Mouse (Mus musculus) liver, embryonic 13.5 days (tissue): Measurements from ENCODE around the gene Pgc. TPM values are rescaled to one million over a fixed set of nuclear protein-coding genes. Genes with fewer than 3 reads are reported as not detected.

Experiments used
- ATAC-seq: fragments of 200-750 bp; cut with Nextera tagmentation; 2 replicates; pipeline ENCODE4 v1.8.0; 2017; ENCODE audit warnings: low read depth, mild to moderate bottlenecking, moderate number of reproducible peaks, moderate library complexity
- DNase-seq: peaks from one replicate; pipeline ENCODE4 v3.0.0; 2022
- H3K27ac ChIP-seq: fragments of 300-500 bp; sonication (generic); 2 replicates; pipeline ENCODE4 v1.5.1; 2015; ENCODE audit warnings: moderate library complexity, mild to moderate bottlenecking, inconsistent platforms
- H3K27me3 ChIP-seq: fragments of 300-500 bp; sonication (generic); 2 replicates; pipeline ENCODE4 v1.6.1; 2015; ENCODE audit warnings: mild to moderate bottlenecking, inconsistent platforms
- H3K36me3 ChIP-seq: fragments of 300-500 bp; sonication (generic); 2 replicates; pipeline ENCODE4 v1.6.1; 2015; ENCODE audit warnings: mild to moderate bottlenecking, inconsistent platforms
- H3K4me1 ChIP-seq: fragments of 300-500 bp; sonication (generic); replicated peaks from 2 replicates; pipeline ENCODE4 v1.6.1; 2015; ENCODE audit warnings: inconsistent platforms
- H3K4me2 ChIP-seq: fragments of 300-500 bp; sonication (generic); 2 replicates; pipeline ENCODE4 v1.6.1; 2015; ENCODE audit warnings: inconsistent platforms, mild to moderate bottlenecking, moderate library complexity
- H3K4me3 ChIP-seq: fragments of 300-500 bp; sonication (generic); replicated peaks from 2 replicates; pipeline ENCODE4 v1.5.1; 2015; ENCODE audit warnings: mild to moderate bottlenecking, inconsistent platforms
- H3K9ac ChIP-seq: fragments of 300-500 bp; sonication (generic); 2 replicates; pipeline ENCODE4 v1.6.1; 2015; ENCODE audit warnings: mild to moderate bottlenecking, inconsistent platforms
- H3K9me3 ChIP-seq: fragments of 300-500 bp; sonication (generic); replicated peaks from 2 replicates; pipeline ENCODE4 v1.6.1; 2016; ENCODE audit warnings: inconsistent platforms
- WGBS: fragments of 180-500 bp; shearing (Covaris S2); methylation state at CpG from one replicate; pipeline ENCODE4 v1.1.7; 2015; ENCODE audit not compliant: insufficient replicate concordance; 5-methylcytosine and 5-hydroxymethylcytosine counted together
- polyA plus RNA-seq: library from polyadenylated mRNA; unstranded; fragments of >200 nt; fragmentation: Nextera tagmentation; extraction: Ambion mirVana; gene quantifications from 2 replicates; pipeline ENCODE4 v1.2.1, GENCODE M21; 2015

Pgc gene
- polyA plus RNA-seq, 1 experiment from 2014 or later, result not detected

DNA sequence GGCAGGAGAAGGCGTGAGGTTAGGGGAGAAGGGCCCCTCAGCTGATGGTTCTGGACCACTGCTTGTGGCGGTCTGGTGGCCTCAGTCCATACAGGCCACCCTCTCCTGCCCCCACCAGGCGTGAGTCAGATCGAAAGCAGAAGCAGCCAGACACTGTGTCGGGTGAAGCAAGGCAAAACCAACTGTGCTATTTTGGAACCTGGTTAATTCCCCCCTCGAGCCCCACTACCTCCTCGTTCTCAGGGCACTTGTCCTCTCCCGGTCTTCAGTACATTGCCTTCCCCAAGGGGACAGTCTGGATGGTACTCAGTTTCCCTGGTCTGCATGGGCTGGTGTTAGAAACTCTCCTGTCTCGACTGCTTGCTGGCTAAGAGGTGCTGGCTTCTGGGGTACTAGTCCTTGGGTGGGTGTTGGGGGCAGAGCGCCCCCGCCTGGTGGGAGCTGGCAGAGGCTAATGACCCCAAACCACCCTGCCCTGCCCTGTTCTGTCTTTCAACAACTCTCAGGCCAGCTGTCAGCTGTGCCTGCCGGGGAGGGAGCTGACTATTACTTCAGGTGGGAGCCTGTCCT, 42.1 kb downstream of the Pgc start:
- peak overlapping the region; percentile 11; the same call in 1 of the 2 replicates for H3K4me3 ChIP-seq
- peak; percentile 52 for ATAC-seq

GRCm38 (mm10) chr17:47769389-47770299, 43.0 kb downstream of the Pgc start:
- Histone ChIP-seq H3K36me3 (no peaks in the 10 kb centered on the region; the same call in 1 of the 2 replicates), H3K27ac (0 out of 2 replicates have a peak overlapping the region, but pooled peaks have one; percentile 29), H3K9ac (no peak overlapping the region), H3K4me1 (peaks cover 47% of the 10 kb centered on the region), H3K27me3 (no peaks in the 10 kb centered on the region), H3K9me3 (0 out of 2 replicates have a peak, but pooled peaks cover 5% of the 10 kb centered on the region), H3K4me3 (no peak overlapping the region), H3K4me2 (peak overlapping the region; percentile 44)
- no peak for ATAC-seq
- 74% methylated on average over 11 of the region's 11 CpGs for WGBS
- DNase-seq, result no peak

More for the DNA sequence above, 42.1 kb downstream of the Pgc start:
- H3K9me3 ChIP-seq, result 0 out of 2 replicates have a peak, but pooled peaks cover 5% of the 10 kb centered on the region
- H3K4me2 ChIP-seq, result peak overlapping the region; percentile 44
- H3K27me3 ChIP-seq, result no peaks in the 10 kb centered on the region
- H3K27ac ChIP-seq, result 0 out of 2 replicates have a peak overlapping the region, but pooled peaks have one; percentile 29
- H3K36me3 ChIP-seq, result no peaks in the 10 kb centered on the region; the same call in 1 of the 2 replicates
- DNase-seq, result peak; percentile 46
- peak overlapping the region; percentile 27; the same call in 1 of the 2 replicates for H3K9ac ChIP-seq
- WGBS, result 13% methylated on average over 12 of the region's 12 CpGs
- peaks cover 43% of the 10 kb centered on the region for H3K4me1 ChIP-seq

DNA sequence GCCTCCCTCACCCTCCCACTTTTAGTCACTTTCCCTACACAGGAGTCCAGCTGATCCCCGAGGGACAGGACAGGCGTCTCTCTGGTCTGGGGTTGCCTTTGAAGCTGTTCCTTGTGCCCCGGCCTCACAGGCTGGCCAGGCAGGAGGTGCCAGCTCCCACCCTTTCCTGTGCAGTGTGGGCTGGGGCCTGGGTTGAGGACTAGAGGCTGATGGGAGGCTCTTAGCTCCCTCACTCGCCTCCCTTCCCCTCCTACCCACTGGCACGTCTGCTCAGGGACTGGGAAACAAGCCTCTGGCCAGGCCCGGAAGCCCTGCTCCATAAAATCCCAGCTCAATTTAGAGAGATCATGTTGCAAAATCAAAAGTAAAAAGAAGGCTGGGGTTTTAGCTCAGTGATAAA, 47.0 kb downstream of the Pgc start:
- no peak overlapping the region for H3K4me3 ChIP-seq
- no peak overlapping the region for H3K27ac ChIP-seq
- no peak overlapping the region for H3K9ac ChIP-seq
- H3K4me1 ChIP-seq, result peaks cover 36% of the 10 kb centered on the region
- DNase-seq (no peak), ATAC-seq (no peak)
- H3K9me3 ChIP-seq, result 0 out of 2 replicates have a peak, but pooled peaks cover 5% of the 10 kb centered on the region
- 55% methylated on average over 6 of the region's 6 CpGs for WGBS
- no peaks in the 10 kb centered on the region; the same call in 1 of the 2 replicates for H3K36me3 ChIP-seq
- no peak overlapping the region for H3K4me2 ChIP-seq
- no peaks in the 10 kb centered on the region for H3K27me3 ChIP-seq

DNA sequence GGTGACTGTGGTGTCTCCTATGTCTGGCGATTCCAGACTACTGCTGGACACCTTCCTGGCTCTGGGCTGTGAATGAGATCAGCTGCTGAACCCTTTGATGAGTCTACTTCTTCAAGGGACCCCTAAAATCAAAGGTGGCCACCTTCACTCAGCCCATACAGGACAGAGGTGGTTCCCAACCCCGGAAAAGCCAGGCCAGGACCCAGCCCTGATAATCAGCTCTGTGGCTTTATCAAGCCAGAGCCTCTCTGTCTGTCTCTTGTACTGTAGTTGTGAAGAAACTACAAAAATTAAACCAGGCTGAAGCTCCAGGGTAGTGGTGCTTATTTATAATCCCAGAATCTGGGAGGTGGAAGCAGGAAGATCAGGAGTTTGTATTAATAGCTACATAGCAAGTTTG, 50.5 kb downstream of the Pgc start:
- Histone ChIP-seq H3K36me3 (no peaks in the 10 kb centered on the region; the same call in 1 of the 2 replicates), H3K4me1 (peaks cover 35% of the 10 kb centered on the region), H3K4me3 (no peak overlapping the region), H3K4me2 (no peak overlapping the region; the same call in 1 of the 2 replicates), H3K27me3 (no peaks in the 10 kb centered on the region), H3K27ac (no peak overlapping the region), H3K9ac (0 out of 2 replicates have a peak overlapping the region, but pooled peaks have one; percentile 12), H3K9me3 (0 out of 2 replicates have a peak, but pooled peaks cover 4% of the 10 kb centered on the region)
- ATAC-seq, result peak; percentile 72
- no peak for DNase-seq
- 20% methylated on average over 2 of the region's 2 CpGs for WGBS

DNA sequence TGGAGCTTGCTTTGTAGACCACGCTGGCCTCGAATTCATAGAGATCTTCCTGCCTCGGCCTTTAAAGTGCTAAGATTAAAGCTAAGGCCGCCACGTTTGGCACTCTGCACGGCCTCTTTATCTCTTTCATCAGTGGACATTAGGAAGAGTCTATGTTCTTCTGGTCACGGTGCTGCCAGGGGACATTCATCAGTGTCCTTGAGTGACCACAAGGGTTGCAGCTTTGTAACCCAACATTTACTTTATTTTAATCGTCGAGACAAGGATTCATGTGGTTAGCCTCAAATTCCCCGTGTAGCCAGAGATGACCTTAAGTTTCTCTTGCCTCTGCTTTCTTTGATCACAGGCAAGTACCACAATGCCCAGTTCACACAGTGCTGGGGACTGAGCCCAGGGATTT, 53.8 kb downstream of the Pgc start:
- Histone ChIP-seq H3K4me2 (no peak overlapping the region), H3K27me3 (no peaks in the 10 kb centered on the region), H3K27ac (no peak overlapping the region), H3K4me3 (no peak overlapping the region), H3K36me3 (no peaks in the 10 kb centered on the region), H3K9me3 (no peaks in the 10 kb centered on the region), H3K4me1 (peaks cover 52% of the 10 kb centered on the region), H3K9ac (no peak overlapping the region)
- ATAC-seq, result no peak
- no peak for DNase-seq
- 55% methylated on average over 10 of the region's 10 CpGs for WGBS

- Histone ChIP-seq H3K36me3 (no peaks in the 10 kb centered on the region), H3K27ac (no peak overlapping the region), H3K9ac (no peak overlapping the region), H3K4me3 (no peak overlapping the region), H3K4me1 (peaks cover 38% of the 10 kb centered on the region), H3K27me3 (peaks cover 16% of the 10 kb centered on the region), H3K9me3 (no peaks in the 10 kb centered on the region), H3K4me2 (no peak overlapping the region)
- no peak for DNase-seq
- no peak for ATAC-seq
- 63% methylated on average over 3 of the region's 3 CpGs for WGBS
Observed at GRCm38 (mm10) chr17:47782486-47782885, 55.8 kb downstream of the Pgc start.

- no peak for ATAC-seq
- peaks cover 25% of the 10 kb centered on the region for H3K27me3 ChIP-seq
- WGBS, result 70% methylated on average over 8 of the region's 8 CpGs
Observed at GRCm38 (mm10) chr17:47783445-47784223, 57.0 kb downstream of the Pgc start.

More at GRCm38 (mm10) chr17:47783445-47784223, 57.0 kb downstream of the Pgc start:
- Histone ChIP-seq H3K9me3 (no peaks in the 10 kb centered on the region), H3K4me2 (no peak overlapping the region), H3K36me3 (no peaks in the 10 kb centered on the region), H3K9ac (no peak overlapping the region), H3K4me1 (peaks cover 33% of the 10 kb centered on the region), H3K27ac (no peak overlapping the region), H3K4me3 (no peak overlapping the region)
- no peak for DNase-seq

Other genes starting within 250 kb of the Pgc start
- gene Taf8, start 224.6 kb upstream of the Pgc start, polyA plus RNA-seq, result 14.4 and 14.5 TPM in 2 replicates
- gene Ccnd3, start 221.8 kb upstream of the Pgc start, polyA plus RNA-seq, result 387 and 400 TPM in 2 replicates
- gene Bysl, start 115.3 kb upstream of the Pgc start, polyA plus RNA-seq, result 28.0 and 28.4 TPM in 2 replicates
- gene Med20, start 115.3 kb upstream of the Pgc start, polyA plus RNA-seq, result 26.0 and 26.1 TPM in 2 replicates
- gene Gm20517, start 115.3 kb upstream of the Pgc start, polyA plus RNA-seq, result 1.8 TPM in 2 replicates
- 3.3 and 4.1 TPM in 2 replicates for gene Usp49, start 96.2 kb upstream of the Pgc start, polyA plus RNA-seq
- gene Tomm6, start 38.5 kb upstream of the Pgc start, polyA plus RNA-seq, result 288 and 289 TPM in 2 replicates
- 0.96 and 1.4 TPM in 2 replicates for gene Frs3, start 37.8 kb upstream of the Pgc start, polyA plus RNA-seq
- gene Gm21981, start 32.4 kb upstream of the Pgc start, polyA plus RNA-seq, result 0.06 and 0.07 TPM in 2 replicates
- not detected in 2 replicates for gene Prickle4, start 32.1 kb upstream of the Pgc start, polyA plus RNA-seq
- gene Tfeb, start 10.2 kb downstream of the Pgc start, polyA plus RNA-seq, result 4.4 and 4.6 TPM in 2 replicates
- 0.93 and 1.1 TPM in 2 replicates for gene Mdfi, start 107.8 kb downstream of the Pgc start, polyA plus RNA-seq
- 3.8 and 3.9 TPM in 2 replicates for gene Foxp4, start 197.8 kb downstream of the Pgc start, polyA plus RNA-seq